In the genomic region with DNA sequence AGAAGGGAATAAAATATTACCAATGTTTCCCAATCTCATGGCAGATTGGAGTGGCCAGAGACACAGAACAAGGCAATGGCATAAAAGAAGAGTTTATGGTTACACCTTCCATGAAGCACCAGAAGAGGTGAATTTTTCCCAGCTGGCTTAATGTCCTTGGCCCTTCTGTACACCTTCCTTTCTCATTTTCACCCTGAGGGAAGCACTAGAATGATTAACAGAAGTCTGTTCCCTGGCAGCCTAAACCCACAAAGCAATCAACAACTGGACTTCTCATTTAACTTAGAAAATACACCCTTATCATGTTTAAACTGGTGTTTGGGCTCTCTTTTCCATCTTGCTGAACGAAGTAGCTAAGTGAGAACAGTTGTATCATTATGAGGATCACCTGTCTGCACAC, we compare ENCODE assay signal across 14 mouse cellular contexts.
"Had no signal": no experiment of that assay in that cellular context is flagged by ENCODE, and none has a peak within 500 bp of the region (broad histone marks: within the 10 kb centered on the region; RNA-seq: fewer than 3 reads in every experiment).

No protein-coding gene starts in this region.

- H3K9me3 ChIP-seq: midbrain, embryonic 10.5 days; midbrain, embryonic 12.5 days; neural tube, embryonic 12.5 days; stomach, embryonic 15.5 days had no signal

- H3K27me3 ChIP-seq: midbrain, embryonic 12.5 days; neural tube, embryonic 12.5 days; stomach, embryonic 15.5 days had no signal

- H3K9ac ChIP-seq: lung, embryonic 14.5 days; midbrain, embryonic 12.5 days; neural tube, embryonic 12.5 days; stomach, embryonic 15.5 days had no signal

- H3K27ac ChIP-seq: midbrain, embryonic 10.5 days; midbrain, embryonic 12.5 days; neural tube, embryonic 12.5 days; stomach, embryonic 15.5 days; stomach, postnatal 0 days had no signal

- H3K4me1 ChIP-seq: midbrain, embryonic 10.5 days; midbrain, embryonic 12.5 days; neural tube, embryonic 12.5 days; stomach, embryonic 15.5 days had no signal

- H3K36me3 ChIP-seq: midbrain, embryonic 10.5 days; midbrain, embryonic 12.5 days; neural tube, embryonic 12.5 days; stomach, embryonic 15.5 days had no signal

- H3K4me2 ChIP-seq: lung, embryonic 14.5 days; midbrain, embryonic 12.5 days; neural tube, embryonic 12.5 days; stomach, embryonic 15.5 days had no signal

- H3K4me3 ChIP-seq: midbrain, embryonic 10.5 days; midbrain, embryonic 12.5 days; neural tube, embryonic 12.5 days; stomach, embryonic 15.5 days had no signal

- DNase-seq: lung, adult 18-20 months; lung, embryonic 14.5 days; lung, postnatal 10 days; lung, postnatal 4 days; midbrain, embryonic 14.5 days; right cerebral cortex, postnatal 14 days; thymus, adult 2 months; thymus, postnatal 25 days; thymus, postnatal 4 days had no signal
